Mouse (Mus musculus): ENCODE measurements around the gene Fam227b. TPM values are rescaled to one million over a fixed set of nuclear protein-coding genes. Genes with fewer than 3 reads are reported as not detected.

Gene Fam227b
- total RNA-seq, 2 experiments from 2014 or later: not detected

DNA sequence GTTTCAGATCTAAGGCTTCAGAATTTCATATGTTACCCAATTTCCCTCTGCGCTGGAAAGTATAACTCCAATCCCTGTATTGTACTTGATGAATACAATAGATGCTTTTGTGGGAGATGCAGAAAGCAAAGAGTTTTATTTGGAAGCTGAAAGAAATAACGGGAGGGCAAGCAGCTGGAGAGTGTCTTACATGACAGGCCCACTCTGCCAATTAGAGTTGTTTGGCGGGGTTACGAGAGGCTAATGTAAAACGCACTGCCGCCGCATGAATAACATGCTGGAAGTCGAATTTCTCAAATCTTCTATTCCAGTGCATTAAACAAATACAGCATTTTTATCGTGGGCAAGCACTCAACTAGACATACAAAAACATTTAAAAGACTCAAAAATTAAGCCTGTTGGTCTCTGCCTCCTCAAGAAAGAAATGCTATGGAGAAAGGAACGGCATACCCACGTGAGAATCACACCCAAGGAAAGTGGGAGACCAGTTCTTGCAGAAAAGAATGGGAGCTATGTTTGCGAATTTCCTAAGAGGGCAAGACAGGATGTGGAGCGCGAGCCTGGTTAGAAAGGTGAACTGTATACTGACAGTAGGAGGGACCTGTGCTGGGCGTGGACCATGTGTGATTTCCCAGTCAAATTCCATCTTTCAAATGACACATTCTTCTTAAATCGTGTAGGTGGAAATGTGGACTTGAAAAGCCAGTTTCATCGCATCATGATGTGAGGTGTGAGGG, 90.6 kb downstream of the Fam227b start:
- no peak for DNase-seq (ENCODE audit: low spot score in 2 of 2)

DNA sequence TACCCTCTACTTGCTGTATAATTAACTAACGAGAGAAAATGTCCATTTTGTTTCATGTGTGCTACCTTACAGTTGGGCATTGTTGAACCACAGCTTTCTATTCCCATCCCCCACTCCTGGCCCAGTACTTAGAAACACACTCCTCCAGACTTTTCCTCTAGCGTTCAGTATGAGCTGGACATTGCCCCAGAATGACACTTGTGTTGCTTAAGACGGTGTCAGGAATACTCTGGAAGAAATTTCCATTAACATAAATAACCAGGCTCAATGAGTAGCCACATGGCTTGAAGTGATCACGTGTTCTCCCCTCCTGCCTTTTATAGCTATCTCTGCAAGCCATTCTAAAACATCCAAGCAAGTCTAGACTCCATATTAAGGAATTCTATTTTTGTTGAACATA, 91.2 kb downstream of the Fam227b start:
- no peak for DNase-seq (ENCODE audit: low spot score in 2 of 2)

DNA sequence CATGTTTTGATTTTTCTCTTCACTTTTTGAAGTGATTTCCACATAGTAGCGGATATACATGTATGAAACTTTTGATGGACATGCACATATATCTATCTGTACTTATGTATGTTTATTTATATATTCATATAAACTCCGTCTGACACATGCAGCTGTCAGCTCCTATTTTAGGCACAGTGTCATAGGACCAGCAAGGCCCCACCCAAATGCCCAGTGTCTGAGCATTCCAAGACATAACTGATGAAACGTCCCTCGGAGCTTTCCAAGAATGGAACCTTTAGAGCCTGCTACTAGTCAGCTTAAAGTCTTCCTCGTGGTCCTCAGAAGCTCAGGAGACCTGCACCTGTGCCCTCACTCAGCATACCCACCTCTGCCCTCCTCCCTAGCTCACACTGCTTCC, 98.1 kb downstream of the Fam227b start:
- no peak for DNase-seq (ENCODE audit: low spot score in 2 of 2)

- no peak for DNase-seq (ENCODE audit: low spot score in 2 of 2)
These were observed 98.9 kb downstream of the Fam227b start for GRCm38 (mm10) chr2:126052749-126053557.

- no peak for DNase-seq (ENCODE audit: low spot score in 2 of 2)
These were observed 106.2 kb downstream of the Fam227b start for GRCm38 (mm10) chr2:126045621-126046020.

GRCm38 (mm10) chr2:126042674-126043073, 109.1 kb downstream of the Fam227b start:
- DNase-seq (ENCODE audit: low spot score in 2 of 2): no peak

- DNase-seq (ENCODE audit: low spot score in 2 of 2): no peak
These were observed 110.6 kb downstream of the Fam227b start for GRCm38 (mm10) chr2:126041237-126041636.

DNA sequence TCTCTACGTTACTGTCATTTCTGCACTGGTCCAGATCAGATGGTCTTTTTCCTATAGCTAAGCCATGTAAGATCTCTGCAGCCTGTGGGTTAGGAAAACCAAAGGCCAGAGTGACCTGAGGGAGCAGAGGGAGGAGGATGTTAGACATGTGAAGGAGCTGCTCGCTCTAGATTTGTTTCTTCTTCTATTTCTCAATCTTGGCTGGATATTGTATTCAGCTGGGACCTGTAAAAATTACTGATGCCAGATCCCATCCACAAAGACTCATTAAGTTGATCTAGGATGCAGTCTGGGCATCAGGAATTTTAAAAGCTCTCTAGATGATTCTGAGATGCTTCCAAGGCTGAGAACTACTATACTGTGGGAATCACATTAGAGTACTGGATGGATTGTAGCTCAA, 111.2 kb downstream of the Fam227b start:
- DNase-seq (ENCODE audit: low spot score in 2 of 2): no peak

- DNase-seq (ENCODE audit: low spot score in 2 of 2): no peak
These were observed 112.4 kb downstream of the Fam227b start for GRCm38 (mm10) chr2:126039414-126039891.

GRCm38 (mm10) chr2:126038221-126039000, 113.4 kb downstream of the Fam227b start:
- DNase-seq (ENCODE audit: low spot score in 2 of 2): no peak

DNA sequence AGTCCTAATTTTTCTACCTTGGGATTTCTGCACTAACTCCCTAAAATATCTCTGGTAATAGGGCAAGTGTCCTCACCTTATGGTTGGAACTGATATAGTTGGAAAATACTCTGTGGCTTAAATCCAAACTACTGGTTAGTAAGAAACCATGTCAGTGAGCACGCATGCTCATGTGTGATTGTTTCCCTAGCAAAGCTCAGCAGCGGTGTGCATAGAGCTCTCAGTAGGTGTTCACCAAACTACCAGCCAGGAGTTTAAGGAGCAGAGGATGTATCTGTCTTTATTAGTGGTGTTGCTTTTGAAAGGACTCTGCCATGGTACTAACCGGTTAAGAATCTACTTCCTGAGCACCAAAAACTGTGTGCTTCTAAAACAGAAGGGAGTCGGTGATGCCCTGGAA, 115.7 kb downstream of the Fam227b start:
- DNase-seq (ENCODE audit: low spot score in 2 of 2): no peak

- no peak for DNase-seq (ENCODE audit: low spot score in 2 of 2)
These were observed 116.6 kb downstream of the Fam227b start for GRCm38 (mm10) chr2:126035013-126035770.

DNA sequence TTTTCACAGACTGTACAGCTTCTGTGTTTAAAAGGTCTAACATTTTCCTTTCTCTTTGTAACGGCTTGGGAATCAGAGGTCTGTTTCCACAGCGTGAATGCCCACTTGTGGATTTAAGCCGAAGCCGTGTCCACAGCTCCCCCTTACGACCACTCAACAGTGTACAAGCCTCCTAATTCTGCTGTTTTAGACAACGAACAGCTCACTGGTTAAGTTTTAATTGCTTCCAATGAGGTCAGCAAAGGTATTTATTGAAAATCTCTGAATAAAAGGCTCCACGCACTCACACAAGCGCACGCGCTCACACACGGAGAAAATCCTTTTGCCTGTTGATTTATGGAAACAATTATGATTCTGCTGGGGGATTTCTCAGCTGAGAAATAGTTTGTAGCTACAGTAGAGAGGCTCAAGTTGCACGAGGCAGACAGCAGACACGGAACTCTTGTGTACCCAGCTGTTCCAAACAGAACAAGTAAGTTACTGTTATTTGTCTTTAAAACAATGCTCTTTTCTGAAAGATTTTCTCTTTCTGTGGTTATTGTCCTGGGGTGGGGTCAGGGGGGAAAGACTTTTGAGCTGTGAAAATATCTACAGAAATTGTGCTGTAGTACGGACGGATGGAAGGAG, 117.3 kb downstream of the Fam227b start, which contains the start of gene Fgf7:
Fgf7 (plus strand) TSS at position 280 of the 627 bp plus-strand sequence.
- DNase-seq (ENCODE audit: low spot score in 2 of 2): no peak

DNA sequence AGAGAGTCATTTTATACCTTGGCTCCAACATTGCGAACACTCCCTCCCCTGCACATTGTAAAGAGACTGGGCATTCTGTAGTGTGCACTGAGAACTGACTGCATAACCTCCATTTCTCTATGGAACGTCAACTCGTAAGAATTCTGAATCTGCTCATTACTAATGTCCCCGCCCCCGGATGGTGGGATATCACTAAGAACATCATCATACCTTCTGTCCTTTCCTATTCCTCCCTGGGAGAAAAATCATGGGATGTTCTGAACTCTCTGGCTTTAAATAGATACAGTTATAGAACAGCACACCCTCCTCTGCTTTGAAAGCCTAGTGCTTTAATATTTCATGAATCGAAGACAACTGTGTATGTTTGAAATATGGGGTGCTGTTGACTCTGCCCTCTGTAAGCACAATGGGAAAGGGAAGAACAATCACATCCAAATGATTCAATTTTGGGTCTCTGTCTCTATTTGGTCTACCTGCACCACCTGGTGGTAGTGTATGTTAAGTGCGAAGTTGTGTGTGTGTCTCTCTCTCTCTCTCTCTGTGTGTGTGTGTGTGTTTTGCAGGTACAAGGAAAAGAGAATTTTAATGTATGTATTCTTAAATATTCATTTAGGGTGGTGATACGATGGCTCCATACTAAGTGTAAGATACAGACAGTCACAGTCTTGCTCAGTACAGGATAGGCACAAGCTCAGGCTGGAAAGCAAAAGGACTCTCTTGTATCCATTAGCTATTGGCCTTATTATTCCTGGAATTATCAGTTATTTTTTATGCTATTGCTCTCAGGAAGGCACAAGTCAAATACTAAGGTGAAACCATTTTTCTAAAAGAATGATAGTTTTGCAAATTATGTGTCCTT, 118.5 kb downstream of the Fam227b start:
- DNase-seq (ENCODE audit: low spot score in 2 of 2): no peak

DNA sequence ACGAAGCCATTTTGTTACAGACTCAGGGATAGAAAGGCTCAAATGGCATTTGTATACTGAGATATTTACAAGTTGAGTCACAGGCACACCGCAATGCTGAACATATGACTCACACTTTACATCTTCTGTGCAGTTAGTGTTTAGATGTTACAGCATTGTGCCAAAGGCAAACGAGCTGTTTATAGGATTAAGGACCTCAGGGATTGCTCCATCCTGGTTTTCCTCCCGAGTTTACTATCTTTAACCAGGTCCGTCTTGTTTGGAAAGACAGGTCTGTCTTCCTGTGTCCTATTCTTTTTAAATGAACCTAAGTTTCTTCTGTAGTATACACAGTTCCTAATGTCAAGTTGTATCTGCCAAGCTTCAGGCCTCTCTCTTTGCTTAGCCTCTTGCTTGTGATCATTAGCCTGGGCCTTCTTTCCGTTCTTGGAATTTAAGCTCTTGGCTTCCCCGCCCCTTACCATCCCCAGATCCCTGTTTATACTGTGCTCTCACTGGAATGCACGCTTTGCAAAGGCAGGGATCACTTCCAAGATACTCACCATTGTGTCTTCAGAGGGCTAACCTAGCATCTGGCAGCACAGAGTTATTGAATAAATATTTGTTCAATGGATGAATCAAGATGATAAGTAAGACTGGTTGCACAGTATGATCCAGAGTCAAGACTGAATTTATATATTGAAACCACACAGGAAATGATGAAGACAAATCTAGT, 120.5 kb downstream of the Fam227b start:
- DNase-seq (ENCODE audit: low spot score in 2 of 2): no peak

DNA sequence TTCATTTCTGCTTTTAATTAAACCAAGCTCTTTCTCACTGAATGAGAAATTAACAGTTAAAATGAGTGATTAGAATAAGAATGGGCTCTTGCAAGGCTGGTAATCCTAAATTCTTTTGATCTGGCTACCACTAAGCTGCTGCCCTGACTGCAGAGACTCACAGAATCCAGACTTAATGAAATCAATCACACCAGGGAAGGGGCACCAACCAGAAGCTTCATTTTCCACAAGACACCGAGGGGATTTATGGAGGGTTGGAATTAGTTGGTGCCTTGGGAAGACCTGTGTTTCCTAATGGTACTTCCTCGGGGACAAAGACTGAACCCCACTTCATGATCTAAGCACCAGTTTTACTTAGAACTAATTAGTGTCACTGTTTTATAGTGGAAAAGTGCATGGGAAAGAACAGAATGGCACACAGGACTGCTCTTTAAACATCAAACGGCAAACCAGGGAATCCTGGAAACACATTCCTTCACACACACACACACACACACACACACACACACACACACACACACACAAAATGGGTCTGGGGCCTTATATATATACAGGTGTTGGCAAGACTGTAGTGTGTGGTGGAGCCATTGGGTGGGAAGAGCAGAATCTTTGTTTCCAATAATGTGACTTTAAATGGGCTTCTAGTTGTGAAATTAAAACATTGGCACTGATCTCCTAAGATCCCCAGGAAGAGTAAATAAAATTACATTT, 135.9 kb downstream of the Fam227b start:
- no peak for DNase-seq (ENCODE audit: low spot score in 2 of 2)

DNA sequence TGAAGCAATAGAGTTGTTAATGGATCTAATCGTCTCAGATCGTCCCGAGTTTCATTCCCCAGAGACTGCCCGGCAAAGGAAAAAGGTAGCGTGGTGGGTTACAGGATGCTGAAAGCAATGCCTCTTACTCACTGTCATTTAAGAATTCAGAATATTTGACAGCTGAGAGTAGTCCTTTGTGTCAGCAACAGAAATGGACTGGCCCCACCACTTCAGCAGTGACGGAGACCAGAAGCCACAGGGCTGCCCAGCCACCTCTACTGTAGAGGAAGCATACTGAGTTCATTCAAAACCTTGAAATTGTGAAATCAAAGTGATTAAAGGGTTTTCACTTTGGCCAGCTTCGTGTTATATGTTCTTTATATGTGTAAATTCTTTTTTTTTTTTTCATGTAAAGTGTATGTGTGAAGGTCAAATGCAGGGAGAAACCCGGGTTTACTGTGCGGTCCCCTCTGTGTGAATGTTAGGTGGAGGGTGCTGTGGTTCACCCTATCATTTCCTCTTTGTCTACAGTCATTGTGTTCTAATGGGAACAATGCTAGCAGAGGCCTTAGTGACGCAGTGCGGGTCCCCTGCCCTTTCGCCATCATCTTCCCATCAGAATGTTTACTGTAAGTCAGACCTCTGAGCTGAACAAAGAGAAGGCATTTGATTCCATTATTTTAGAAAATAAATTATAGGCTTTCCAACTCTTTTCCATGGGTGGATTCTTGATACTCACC, 136.7 kb downstream of the Fam227b start:
- no peak for DNase-seq (ENCODE audit: low spot score in 2 of 2)

Data from adrenal gland, postnatal 4 days (tissue).